Mouse (Mus musculus): Measurements from ENCODE around the gene Cby1.

The Cby1 gene

DNA sequence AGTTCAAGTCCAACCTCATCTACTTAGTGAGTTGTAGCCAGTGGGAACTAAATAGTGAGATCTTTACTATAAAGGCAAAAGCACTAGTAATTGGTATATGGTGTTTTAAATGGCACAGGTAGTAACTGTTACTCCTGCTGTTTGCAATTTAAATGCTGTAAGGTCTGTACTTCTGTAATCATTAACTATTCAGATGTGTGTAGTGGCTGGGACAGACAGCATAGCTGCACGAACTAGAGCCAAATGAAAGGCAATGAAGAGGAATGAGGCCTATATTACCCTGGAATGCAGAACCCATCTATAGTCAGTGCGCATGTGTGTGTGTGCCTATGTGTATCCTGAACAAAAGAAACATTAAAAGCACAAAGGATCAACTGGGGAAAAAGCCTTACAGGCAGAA, 18.9 kb downstream of the Cby1 start:
- no peak for DNase-seq (ENCODE audit: low spot score in 2 of 2)

DNA sequence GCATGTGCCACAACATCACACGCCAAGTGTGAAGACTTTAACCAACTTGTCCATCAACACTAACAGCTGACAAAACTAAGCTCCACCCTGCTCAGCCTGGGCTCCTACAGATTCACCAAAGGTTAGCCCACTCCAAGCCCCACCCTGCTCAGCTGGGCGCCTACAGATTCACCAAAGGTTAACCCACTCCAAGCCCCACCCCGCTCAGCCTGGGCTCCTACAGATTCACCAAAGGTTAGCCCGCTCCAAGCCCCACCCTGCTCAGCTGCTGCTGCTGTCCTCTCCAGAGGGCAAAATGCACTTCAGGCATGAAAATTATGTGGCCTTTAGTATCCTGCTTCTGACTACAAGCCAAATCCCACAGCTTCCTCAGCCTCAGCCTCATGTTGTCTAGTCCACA, 23.0 kb downstream of the Cby1 start:
- no peak for DNase-seq (ENCODE audit: low spot score in 2 of 2)

DNA sequence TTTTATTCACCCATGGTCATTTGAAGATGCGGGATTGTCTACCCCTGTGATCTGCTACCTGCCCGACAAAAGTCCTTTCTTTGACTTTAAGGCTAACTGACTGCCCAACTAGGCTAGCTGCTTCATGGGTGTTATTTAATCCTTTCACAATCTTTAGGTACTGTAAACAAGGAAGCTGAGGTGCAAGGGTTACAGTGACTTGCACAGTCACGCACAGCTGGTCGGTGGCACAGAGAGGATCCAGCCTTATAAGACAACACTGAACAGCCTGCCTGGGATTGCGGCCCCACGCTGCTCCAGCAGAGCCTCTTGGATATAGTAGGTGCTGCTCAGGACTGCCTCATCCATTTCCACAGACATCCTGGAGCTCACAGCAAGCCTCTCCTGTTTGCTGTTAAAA, 24.1 kb downstream of the Cby1 start:
- no peak for DNase-seq (ENCODE audit: low spot score in 2 of 2)

DNA sequence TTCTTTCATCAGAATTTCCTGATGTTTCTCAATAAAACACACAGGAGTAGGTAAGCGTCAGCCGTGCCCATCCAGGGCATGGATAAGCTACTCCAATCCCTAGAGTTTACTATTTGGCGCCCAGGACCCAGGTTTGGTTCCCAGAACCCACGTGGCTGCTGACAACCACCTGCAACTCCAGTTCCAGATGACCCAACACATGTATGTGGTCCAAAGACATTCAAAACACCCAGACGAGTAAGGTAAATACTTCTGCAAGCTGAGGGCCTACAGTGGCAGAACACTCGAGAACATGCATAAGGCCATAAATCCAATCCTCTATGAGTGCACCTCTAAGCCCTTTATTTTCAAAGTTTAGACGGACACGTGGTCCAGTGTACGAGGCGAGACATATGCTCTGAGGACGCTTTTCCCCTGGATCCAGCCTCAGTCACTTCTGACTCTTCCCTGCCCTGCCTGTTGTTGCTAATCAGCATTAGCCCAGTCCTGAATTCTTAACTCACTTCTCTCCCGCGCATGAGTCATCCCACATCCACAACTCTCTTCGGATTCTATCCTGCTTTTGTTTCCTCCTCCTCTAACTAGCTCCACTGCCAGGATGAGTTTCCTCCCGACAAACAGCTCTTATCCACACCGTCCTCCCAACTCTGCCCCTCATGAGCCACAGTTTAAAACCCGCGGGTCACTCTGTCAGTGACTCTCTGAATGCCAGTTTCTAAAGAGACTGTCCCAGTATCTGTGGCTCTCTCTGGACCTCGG, 24.9 kb downstream of the Cby1 start:
- DNase-seq (ENCODE audit: low spot score in 2 of 2), result no peak

DNA sequence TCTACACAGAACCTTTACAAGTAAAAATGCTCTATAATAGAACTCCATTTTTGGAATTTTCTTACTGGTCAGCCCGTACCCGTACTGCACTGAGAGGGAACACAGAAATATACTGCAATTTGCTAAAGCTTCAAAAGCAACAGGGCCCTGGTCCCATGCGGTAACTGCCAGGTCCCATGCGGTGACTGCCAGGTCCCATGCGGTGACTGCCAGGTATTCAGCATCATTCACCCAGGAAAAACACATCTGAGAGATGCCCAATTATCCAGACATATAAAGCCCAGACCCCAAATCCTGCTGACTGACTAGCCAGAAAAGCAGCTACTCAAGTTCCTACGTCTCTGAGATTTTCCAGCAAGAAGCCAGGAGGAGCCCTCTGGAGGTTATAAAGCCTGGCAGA, 25.6 kb downstream of the Cby1 start:
- no peak for DNase-seq (ENCODE audit: low spot score in 2 of 2)

DNA sequence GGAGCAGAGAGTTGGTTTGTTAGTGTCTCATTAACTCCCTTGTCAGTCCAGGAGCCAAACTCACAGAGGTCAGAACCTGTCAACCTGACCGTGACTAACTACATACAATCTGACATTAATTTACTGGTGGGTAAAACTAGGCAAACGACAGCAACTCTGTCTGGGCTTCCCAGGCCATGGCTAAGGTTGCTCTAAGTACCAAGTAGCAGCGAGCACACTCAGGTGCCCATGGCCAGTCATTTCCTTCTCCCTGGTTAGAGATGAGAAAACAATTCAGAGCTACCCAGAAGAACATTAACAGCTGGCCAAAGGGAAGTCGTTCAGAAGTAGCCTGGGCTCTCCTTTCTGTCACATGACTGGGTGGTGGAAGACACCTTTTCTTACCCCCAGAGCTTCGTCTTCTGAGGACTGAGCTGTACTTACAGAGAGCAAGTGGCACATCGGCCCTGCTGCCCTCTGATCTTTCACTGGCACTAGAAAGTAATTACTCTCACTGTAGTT, 26.2 kb downstream of the Cby1 start:
- no peak for DNase-seq (ENCODE audit: low spot score in 2 of 2)

DNA sequence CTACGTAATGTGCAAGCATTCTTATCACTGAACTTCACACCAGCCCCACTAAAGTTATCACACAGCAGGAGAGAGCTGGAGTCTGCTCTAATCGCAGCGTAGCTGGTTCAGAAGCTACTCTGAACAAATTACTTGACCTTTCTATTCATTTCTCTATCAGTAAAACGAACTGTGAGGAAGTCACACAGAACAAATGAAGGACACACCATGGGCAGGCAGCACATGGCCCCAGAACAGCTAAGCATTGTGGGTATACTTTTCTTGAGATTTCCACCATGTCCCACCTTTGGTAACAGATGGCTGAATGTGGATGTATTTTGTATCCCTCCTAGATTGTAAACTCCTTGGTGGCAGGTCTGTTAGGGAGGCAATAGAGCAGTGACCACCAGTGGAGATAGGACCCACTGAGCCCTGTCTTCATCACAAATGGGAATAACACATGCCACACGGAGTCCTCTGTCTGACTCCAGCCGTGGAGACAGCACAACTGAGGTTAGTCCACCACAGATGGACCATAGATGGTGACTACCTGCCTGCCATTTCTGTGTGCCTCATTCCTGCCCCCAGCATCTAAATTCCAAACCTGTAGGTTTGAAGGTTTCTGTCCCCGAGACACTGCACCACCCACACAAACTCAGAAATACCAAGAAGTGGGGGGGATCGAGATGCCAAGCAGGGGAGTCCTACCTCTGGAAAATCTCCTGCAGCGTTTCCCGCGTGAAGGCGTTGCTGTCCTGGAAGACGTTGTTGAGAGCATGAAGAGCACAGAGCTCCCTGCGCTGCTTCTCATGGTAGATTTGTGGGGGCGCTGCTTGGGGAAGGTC, 27.3 kb downstream of the Cby1 start:
- DNase-seq (ENCODE audit: low spot score in 2 of 2), result no peak

DNA sequence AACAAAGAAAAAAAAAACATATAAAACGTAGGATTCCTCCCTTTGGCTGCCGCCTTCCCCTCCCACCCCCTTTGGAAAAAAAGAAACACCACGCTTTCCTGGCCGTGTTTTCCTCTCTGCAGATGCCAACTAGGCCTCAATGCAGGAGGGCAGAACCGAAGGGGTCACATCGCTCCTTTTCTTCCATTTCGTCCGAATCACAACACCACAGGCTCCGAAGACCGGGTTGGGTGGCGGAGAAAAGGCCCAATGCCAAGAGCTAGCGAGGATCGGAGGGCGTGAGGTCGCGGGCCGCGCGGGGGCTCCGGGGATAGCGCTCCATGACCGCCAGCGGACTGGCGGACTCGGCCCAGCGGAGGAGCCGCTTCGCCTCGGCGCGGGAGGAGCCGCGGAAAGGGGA, 28.2 kb downstream of the Cby1 start:
- DNase-seq (ENCODE audit: low spot score in 2 of 2), result no peak

DNA sequence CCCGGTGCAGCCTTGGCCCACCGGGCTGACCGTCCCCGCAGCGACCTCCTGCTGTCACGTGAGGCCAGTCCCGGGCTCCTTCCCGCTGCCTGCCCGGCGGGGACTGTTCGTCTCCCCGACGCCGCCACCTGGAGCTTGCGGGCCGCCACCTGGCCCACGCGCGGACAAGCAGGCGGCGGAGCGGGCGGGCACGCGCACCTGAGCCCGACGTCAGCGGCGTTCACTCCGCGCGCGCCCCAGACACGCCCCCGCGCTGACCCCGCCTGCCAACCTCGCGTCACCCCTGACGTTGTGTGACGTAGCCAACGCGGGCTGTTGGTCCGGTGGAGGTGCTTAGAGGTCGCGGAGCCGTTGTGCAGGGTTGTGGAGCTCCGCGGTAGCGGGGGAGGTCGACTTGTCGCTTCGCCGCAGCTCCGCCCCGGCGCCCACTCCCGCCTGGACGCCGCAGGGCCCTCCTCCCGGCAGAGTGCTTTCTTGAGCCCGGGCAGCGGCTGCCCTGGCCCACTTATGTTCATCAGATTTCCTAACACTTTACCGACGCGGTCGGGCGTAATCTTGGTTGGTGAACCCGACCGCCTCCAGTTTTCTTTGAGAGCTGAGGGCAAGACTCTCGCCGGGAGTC, 28.8 kb downstream of the Cby1 start, which contains the start of gene Josd1:
Gene Josd1, minus strand, starts transcription at position 274 of the 622 bp plus-strand sequence.
- peak; percentile 88 to 95 for DNase-seq (ENCODE audit: low spot score in 2 of 2)

DNA sequence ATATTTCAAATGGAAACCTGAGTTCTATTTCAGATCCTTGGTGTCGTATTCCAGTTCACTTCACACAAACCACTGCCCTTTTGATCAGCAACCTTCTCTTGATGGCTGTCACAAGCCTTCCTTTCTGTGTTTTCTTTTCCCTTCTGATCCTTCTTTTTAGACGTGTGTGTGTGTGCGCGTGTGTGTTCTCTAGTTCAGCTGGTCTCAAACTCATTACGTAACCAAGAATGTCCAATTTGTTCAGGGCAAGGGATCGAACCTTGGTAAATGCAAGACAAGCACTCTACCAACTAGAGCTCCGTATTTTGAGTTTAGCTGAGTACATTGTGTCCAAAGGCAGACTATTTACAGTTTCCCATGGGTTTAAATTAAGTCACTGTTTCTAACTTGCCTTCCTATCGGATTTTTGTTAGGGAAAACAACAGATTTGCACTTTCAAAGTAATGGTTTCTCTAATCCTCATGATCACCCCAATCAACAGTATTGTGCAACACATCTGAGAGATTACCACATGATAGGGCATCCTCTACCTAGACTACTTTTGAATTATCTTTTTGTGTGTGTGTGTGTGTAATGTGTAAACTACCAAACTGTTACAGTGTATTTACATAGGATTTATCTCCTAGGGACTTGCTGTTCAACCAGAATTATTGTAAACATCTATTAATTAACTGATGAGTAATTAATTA, 29.4 kb downstream of the Cby1 start:
- no peak for DNase-seq (ENCODE audit: low spot score in 2 of 2)

DNA sequence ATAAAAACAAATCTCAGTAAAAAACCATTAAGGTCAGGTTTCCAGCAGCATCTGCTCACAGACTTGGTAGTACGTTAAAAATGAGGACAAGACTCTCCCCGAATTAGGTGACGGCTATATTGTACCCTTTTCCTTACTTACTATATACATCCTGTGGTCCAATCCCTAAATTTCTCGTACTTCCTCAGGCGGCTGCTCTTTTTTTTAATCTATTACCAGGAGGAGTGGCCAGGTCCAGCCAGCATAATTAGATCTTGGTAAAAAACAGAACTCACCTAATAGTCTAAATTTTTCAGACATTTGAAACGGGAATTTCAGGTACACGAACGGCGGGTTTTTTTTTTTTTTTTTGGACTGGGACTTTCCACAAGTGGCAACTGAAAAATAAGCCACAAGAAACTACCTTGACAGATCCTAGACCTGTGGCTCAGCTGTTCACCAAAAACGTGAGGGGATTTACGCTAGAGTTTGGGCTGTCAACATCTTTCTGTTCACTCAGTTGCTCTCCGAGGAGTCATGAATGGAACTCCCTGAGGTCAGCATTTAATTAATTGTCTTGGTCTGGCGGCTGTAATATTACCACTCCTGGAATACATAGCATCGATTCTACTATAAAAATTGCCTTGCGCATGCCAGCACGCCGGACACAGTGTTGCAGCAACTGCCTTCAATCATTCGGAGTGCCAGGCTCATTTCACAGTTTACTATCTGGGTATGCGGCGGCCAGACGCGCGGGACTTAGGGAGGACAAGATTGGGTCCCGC, 30.8 kb downstream of the Cby1 start:
- DNase-seq (ENCODE audit: low spot score in 2 of 2), result no peak

DNA sequence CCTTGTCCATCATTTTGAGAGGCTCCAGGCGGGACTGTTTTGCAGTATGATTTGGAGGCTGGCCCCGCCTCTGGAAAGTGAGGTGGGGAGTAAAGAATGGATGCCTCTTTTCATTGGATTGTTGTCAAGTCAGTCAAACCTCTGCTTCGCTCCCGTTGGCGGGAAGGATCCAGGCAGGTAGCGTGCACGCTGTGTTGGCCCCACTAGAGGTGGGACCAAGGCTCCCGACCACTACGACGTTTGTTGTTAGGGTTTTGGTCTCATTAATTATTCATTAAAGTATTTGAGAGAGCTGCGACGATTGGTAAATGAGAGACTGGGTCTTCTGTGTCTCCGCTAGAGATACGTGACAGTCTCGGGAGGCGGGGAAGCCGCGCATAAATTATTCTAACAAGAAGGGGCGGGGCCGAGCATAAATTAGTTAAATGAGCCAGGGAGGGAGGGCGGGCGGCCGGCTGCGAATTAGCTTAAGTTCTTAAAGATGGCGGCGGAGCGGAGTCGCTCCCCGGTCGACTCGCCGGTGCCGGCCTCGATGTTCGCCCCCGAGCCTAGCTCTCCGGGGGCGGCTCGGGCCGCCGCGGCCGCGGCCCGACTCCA, 31.5 kb downstream of the Cby1 start, which contains the start of gene Gtpbp1:
Gene Gtpbp1, plus strand, starts transcription at position 420 of the 597 bp plus-strand sequence.
- DNase-seq (ENCODE audit: low spot score in 2 of 2), result peak; percentile 96 to 99

DNA sequence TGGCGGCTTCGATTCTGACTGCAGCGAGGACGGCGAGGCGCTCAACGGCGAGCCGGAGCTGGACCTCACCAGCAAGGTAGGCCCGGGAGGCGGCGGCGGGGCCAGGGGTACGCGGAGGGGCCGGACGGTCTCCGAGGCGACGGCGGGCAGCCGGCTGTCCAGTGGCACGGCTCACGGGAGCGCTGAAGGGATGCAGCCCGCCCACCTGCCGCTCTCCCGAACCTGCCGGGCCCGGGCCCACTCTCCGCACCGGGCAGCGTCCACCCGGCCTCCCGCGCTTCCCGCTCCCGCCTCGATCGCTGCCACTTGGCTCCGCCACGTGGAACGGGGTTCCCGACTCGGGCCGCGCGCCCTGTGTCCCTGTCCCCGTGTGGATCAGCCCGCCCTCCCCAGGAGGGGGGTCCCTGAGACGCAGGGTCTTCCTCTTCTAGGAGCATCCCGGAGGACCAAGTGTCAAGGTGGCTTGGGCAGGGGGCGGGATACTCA, 32.1 kb downstream of the Cby1 start:
- peak; percentile 58 to 63 for DNase-seq (ENCODE audit: low spot score in 2 of 2)

DNA sequence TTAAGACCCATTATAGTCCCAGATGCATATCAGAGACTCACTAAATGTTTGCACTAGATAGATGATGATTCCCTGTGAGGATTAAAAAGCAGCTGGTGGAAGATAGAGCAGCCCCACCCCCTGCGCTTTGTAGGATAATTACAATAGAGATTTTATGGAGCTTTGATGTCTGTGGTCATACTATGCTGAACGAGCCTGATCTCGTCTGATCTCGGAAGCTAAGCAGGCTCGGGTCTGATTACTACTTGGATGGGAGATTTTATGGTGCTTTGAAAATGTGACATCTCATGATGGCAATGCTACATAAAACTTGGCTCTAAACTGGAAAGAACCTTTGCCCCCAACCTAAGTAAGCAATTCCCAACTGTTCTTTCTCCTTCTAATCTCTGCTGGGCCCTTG, 33.3 kb downstream of the Cby1 start:
- DNase-seq (ENCODE audit: low spot score in 2 of 2), result no peak

DNA sequence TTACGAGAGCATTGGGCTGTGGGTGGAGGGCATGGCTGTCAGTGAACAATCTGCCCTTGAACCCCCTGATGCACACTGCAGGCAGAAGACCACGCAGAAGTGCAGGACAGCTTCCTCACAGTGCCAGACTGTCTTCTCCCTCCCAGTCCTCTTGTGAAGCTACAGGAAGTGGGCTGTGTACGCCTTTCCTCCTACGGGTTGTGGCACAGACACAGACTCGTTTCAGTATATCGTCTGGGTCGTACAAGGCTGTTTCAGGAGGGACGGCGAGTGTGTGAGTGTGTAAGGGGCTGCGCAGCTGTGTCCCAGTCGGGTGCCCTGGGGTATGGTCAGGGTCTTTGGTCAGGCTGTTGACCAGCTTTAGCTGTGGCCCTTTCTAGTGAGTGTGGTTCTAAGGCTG, 34.7 kb downstream of the Cby1 start:
- no peak for DNase-seq (ENCODE audit: low spot score in 2 of 2)

DNA sequence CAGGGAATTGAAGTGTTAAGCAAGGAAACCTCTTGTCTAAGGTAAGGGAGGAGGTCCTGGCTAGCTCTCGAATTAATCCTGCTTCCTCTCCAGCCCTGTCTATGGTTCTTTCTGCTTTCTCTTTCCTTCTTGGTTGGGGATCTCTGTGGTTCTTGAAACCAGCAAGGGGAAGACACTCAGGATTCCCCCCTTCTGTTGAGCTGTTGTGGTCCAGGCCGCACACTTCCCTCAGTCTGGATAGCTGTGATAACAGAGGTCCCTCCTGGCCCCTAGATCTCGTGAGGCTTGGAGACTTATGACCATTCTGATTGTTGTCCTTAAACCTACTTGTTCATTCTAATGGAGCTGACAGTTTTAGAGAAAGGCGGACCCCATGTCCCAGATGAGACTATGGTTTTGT, 35.5 kb downstream of the Cby1 start:
- no peak for DNase-seq (ENCODE audit: low spot score in 2 of 2)

DNA sequence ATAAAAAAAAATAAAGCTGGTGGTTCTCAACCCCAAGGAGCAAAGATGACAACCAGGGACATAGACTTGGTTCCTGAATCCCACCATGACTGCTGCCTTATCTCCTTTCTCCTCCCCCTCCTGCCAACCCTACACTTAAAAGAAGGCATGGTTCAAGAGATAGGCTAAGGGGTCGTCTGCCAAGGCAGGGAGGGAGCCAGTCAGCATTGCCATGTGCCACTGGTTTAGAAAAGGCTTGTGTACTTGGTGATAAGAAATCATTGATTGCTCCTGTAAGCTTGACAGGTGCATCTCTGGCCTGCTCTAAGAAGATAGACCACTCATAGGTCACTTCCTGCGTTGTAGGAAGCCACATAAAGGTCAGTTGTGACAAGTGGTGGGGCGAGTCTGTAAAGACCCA, 36.5 kb downstream of the Cby1 start:
- DNase-seq (ENCODE audit: low spot score in 2 of 2), result no peak

DNA sequence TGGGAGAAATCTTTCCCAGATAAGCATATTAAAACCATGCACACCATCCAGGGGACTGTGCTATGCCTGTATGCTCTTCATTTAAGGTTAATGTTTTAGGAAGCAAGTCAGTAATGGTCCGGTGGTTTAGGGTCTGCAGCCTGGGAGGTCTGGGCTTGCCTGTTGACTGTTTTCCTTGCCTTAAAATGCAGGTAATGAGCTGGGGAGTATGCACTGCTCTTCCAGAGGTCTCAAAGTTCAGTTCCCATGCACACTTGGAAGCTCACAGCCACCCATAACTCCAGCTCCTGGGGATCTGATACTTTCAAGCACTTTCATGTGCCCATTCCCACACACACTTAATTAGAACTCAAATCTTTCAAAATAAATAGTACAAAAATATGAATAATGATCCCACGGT, 37.5 kb downstream of the Cby1 start:
- DNase-seq (ENCODE audit: low spot score in 2 of 2), result no peak

DNA sequence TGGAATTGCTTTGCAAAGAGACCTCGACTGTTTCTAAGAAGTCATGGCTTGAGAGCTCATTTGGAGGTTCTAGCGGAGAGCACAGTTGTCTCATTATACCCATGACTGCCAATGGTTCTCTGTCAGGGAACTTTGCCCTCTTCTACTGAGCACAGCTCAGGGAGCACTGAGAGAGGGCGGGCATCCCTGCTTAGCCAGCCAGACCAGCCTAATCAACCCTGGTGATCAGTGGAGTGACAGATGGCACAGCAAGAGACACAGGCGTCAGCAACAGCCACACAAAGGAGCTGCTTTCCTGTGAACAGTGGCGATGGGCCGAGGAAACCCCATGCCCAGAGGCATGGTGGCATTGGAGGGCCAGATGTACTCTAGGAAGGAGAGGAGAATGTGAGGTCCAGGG, 38.0 kb downstream of the Cby1 start:
- no peak for DNase-seq (ENCODE audit: low spot score in 2 of 2)

DNA sequence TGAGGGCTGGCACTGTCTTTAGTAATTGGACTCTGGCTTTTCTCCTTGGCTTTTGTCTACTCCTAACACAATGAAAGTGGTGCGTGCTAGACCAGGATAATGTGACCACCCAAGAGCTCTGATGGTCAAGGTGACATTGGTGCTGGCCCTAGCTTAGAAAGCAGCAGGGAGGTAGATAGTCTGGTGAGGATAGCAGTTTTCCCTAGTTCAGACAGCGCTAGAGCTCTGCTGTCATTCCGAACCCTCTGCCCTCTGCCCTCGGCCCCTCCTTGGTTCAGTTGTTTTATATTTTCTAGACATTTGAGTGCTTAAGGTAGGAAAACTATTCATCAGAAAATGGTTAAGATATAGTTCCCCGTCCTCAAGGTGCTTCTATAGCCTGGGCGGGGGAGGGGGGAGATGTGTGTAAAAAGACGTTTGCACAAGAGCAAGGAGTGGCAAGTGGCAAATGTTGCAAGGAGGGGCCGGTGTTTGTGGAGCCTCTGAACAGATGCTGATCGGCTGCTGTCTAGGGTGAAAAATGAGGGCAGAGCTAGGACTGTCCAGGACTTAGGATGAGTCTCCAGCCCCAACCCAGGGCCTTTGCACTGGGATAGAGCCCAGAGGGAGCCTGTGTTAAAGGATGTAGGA, 38.7 kb downstream of the Cby1 start:
- no peak for DNase-seq (ENCODE audit: low spot score in 2 of 2)

Data from frontal cortex, postnatal 10 days (tissue).